Mouse (Mus musculus): ENCODE results near the gene Bmpr1b.

Gene Bmpr1b

GRCm38 (mm10) chr3:141905903-141906623, 263.2 kb downstream of the Bmpr1b start:
- no peak for DNase-seq (ENCODE audit: low read depth)

- DNase-seq (ENCODE audit: low read depth) = no peak
These were observed 268.9 kb downstream of the Bmpr1b start for GRCm38 (mm10) chr3:141900361-141900760.

DNA sequence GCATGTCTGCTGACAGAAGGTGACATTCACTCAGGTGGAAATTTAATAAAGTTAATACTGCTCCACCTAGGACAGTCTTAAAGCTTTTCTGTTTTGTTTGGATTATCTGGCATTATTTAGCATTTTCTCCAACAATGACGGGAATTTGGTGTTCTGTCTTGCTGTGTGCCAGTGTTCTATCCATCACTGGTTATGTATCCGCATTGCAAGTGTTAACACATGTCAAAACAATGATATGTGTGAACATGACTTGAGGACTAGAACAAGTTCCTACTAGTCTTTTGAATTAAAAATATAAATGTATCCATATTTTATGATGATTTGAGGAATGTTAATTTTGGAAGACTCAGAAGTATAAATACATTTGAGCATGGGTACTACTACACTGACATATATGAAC, 269.7 kb downstream of the Bmpr1b start:
- DNase-seq (ENCODE audit: low read depth) = no peak

DNA sequence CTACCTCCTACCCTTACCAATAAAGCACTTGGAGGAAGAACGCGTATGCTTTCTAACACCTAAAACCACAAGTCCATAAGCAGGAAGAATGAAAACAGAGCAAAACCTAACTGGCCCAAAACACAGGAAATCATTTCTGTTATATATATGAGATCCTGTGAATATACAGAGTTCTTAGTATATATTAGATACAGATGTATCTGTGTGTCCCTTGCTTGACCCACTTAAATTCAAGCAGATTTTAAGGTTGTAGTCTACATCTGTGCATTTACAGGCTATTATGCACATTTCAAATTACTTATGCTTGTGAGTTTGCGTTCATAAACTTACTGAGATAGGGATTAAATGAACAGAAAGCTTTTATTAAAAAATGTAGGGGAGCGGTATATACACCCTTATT, 271.5 kb downstream of the Bmpr1b start:
- no peak for DNase-seq (ENCODE audit: low read depth)

GRCm38 (mm10) chr3:141896870-141897554, 272.2 kb downstream of the Bmpr1b start:
- DNase-seq (ENCODE audit: low read depth) = no peak

DNA sequence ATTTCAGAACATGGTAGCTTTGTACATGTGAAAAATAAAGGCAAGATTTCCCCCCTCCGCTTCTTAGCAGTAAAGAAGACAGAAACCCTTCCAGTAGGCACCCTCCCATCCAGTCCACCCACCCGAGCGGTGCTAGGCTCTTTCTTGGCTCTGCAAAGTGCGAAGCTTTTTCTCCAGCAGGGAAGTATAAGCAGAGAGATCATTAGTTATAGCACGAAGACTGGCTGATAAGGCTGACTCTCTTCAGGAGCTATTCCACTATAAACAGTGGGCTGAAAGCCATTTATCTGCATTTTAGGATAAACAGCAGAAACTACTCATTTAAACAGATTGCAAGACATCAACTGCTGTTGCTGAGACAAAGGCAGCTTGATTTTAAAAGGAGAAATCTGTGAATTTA, 274.1 kb downstream of the Bmpr1b start:
- no peak for DNase-seq (ENCODE audit: low read depth)

GRCm38 (mm10) chr3:141890668-141891067, 278.6 kb downstream of the Bmpr1b start:
- no peak for DNase-seq (ENCODE audit: low read depth)

GRCm38 (mm10) chr3:141887476-141888274, 281.6 kb downstream of the Bmpr1b start:
- DNase-seq (ENCODE audit: low read depth) = peak; percentile 54

GRCm38 (mm10) chr3:141884190-141884589, 285.0 kb downstream of the Bmpr1b start:
- DNase-seq (ENCODE audit: low read depth) = no peak

GRCm38 (mm10) chr3:141882496-141882895, 286.7 kb downstream of the Bmpr1b start:
- DNase-seq (ENCODE audit: low read depth) = no peak

DNA sequence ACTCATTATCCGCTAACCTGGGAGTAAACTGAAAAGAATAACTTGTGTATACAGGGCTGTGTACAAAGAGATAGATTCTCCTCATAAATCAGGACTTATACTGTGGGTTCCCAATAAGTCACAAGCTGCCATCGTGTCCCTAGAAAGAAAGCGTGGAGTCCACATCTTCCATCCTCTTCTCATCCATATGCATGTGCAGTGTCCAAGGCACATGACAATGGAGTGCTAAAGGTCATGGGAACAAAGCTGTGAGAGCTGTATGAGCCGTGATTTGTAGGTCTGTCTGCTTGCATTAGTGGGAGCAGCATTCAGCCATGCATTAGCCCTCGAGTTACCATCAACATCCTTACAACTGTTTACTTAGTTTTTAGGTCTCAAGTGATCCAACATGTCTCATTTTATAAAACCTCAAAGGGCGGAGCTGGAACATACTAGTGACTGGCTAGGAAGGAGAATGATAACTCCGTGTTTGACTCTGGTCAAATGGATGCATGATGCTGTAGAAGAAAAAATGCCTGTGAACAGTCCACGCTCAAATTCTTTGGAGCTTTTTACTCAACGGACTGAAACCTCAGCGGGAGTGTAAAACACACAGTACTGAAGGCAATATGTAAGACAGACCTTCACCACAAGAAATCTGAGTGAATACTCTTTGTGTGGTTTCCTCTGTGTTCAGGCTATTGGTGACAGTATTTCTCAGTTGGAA, 296.7 kb downstream of the Bmpr1b start:
- DNase-seq (ENCODE audit: low read depth) = no peak

GRCm38 (mm10) chr3:141871805-141872204, 297.4 kb downstream of the Bmpr1b start:
- DNase-seq (ENCODE audit: low read depth) = no peak

- peak; percentile 58 for DNase-seq (ENCODE audit: low read depth)
These were observed 306.3 kb downstream of the Bmpr1b start for GRCm38 (mm10) chr3:141862816-141863461.

DNA sequence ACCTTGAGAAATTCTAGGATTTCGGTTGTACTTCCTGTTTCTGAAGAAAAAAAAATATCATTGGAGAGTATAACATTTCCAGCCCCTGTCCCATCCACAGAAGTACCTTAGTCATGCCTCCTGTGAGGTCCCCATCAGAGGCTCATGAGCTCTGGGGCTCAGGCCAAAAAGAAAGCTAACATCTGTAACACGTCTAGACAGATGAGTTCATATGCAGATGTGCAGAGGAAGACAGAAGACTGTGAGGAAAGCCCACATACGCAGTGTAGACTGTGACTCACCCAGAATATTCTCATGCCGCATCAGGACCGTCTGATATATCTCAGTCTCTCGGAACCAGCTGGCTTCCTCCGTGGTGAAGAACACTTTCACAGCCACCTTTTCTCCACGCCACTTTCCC, 312.1 kb downstream of the Bmpr1b start:
- no peak for DNase-seq (ENCODE audit: low read depth)

DNA sequence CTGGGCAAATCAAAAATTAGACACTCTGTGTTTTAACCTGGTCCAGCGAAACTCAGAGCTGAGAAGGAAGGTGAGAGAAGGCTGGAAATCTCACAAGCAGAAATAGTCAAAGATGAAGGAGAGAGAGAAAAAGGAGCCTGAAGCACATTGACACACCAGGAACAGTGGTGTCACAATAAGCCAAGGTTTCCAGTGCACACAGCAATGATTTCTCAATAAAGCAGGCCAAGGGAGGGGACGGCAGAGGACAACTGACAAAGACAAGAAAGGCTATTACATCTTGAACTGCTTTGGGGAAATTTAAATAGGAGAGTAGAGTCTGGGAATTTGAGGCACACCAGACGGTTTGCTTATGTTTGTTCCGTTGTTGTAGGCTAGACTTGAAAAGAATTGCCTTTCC, 314.9 kb downstream of the Bmpr1b start:
- DNase-seq (ENCODE audit: low read depth) = no peak

GRCm38 (mm10) chr3:141850141-141850540, 319.1 kb downstream of the Bmpr1b start:
- no peak for DNase-seq (ENCODE audit: low read depth)

GRCm38 (mm10) chr3:141849206-141849605, 320.0 kb downstream of the Bmpr1b start:
- no peak for DNase-seq (ENCODE audit: low read depth)

- DNase-seq (ENCODE audit: low read depth) = peak; percentile 39
These were observed 330.4 kb downstream of the Bmpr1b start for GRCm38 (mm10) chr3:141838864-141839263.

GRCm38 (mm10) chr3:141831135-141831534, 338.1 kb downstream of the Bmpr1b start:
- peak; percentile 54 for DNase-seq (ENCODE audit: low read depth)

- DNase-seq (ENCODE audit: low read depth) = no peak
These were observed 340.9 kb downstream of the Bmpr1b start for GRCm38 (mm10) chr3:141828301-141828700.

DNA sequence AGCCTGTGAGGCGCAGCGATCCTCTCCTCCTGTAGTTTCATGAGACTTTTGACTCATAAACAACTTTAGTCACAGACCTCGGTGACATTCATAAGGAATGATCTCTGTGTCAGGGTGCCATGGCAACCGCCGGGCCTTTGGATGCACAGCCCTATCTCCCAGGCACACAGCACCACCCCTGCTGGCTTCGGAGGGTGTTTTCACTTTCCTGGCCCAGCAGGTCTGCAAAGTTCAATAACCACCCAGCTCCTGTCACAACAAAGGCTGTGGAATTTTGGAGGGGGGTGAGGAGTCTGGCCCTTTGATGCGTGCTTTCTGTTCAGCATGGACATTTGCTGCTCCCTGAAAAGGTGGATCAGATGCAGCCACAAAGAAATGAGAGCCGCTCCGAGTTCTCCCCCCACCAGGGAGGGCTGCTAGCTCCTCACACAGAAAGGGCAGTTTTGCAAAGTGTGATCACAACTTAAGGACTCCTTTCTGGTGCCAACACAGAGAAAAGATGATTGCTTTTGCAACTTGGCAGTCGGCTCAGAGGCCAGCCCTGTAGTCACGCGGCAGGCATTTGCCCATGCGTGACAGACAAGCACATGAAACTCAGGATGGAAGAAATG, 349.8 kb downstream of the Bmpr1b start:
- DNase-seq (ENCODE audit: low read depth) = no peak

Measured in 416B (cell line).